Mouse (Mus musculus): ENCODE data around the gene Ggt5. TPM values are rescaled to one million over a fixed set of nuclear protein-coding genes. Genes with fewer than 3 reads are reported as not detected.

The Ggt5 gene
- total RNA-seq (2023): 27.9 and 34.1 TPM in 2 replicates

DNA sequence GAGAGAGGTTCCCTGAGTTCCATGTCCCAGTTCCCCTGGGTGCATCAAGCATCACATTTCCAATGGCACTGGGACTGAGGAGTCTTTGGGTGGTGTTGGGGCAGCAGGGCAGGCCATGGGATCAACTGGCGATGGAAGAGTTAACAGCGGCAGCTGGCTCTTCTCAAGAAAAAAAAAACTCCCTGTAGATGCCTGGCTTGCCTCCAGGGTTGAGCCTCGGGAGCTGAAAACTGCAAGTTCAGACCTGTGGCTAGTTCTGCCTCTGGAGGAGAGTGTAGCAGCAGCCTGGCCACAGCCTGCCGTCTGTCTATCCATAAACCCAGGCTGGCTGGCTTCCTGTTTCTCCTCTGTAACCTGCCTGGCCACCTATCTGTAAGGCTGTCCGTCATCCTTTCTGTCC is at the start of gene Ggt5:
Gene Ggt5, plus strand, starts transcription at position 212 of the 400 bp plus-strand sequence.

DNA sequence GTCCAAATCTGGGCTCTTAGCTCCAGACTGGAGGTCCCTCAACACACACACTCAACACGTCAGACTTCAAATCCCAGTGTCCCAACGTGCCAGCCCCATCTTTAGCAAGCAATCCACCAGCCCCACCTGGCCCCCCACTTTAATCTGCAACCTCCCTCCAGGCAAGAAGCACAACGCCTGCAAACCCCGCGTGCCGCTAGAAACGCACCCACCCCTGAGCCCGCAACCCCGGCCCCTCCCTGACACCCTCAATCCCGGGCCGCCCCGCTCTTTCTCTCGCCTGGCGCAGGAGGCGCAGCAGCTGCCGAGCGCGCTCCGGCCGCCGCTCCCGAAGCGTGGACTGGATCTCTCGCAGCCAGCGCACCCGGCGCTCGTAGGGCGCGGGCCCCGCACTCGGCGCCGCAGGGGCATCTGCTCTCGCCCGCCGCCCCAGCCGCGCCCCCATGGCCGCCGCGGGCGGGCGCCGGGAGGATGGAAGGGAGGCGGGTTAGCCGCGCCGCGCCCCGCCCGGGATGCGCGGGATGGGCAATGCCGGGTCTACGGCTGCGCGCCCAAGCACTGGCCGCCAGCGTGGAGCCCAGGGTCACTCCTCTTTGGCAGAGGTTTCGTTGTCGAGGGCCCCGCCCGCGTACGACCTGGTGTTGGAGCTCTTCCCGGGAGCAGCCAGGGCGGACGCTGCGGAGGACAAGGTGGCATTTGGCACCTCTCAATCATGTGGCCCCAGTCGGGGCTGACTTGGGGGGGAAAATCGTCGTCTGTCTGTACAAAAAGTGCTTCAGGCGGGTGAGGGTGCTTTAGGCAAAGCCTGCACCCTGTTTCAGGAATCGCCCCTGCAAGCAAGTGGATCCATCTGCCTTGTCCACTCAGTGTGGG is 29.2 kb upstream of the Ggt5 start, which contains the start of gene Lrrc75b:
Gene Lrrc75b, minus strand, starts transcription at position 655 of the 873 bp plus-strand sequence.

DNA sequence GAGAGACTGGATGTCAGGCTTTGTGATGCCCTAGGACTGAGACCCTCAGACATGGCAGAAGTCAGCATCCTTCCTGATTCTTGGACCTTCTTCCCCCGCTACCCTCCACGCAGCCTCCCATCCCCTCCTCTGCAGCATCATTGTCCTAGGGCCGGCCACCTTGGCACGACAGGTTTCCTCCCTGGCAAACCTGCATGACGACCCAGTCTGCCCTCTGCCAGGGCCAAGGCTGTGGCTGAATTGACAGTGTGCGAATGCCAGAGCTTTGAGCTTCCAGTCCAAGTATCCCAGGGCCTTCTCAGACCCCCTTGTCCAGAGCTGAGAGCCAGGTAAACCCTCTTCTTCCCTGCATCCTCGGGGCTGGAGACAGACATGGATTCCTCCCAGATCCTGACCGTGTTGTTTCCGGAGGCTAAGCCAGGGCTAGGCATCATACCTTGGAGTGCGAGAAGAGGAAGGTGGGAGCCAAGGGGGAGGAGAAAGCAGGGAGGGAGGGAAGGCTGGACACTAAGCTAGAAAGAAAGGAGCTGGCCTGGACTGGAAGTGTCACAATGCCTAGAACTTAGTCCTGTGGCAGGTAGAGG is 28.0 kb upstream of the Ggt5 start, which contains the start of gene Ggt1:
Gene Ggt1, plus strand, starts transcription at position 534 of the 584 bp plus-strand sequence.

DNA sequence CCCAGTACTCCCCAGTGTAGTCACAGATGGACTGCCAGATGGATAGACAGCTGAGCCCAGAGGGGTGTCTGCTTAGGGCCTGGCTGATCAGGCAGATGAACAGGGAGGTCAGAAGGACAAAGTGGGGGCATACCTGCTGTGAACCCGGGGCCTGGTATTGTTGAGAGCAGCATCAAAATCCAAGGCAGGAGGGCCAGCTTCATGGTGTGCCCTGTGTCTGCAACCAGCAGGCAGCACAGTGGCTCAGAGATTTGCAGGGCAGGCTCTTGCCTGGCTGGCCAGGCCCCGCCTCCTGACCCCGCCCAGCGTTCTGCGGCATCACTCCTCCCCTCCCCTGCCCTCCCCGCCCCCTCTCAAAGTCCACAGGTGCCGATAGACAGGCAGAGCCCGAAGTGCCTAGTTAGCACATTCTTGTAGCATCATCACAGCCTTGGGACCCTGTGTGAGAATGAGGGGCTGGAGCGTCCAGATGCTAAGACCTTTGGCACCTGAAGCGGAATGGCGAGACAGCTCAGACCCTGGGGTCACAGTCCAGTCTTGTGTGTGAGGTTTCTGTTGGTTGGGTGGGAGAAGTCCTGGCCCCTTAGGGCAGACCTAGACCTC is 54.7 kb downstream of the Ggt5 start, which contains the start of gene Susd2:
Gene Susd2, minus strand, starts transcription at position 268 of the 603 bp plus-strand sequence.

Other genes starting within 250 kb of the Ggt5 start
- gene Upb1, start 188.2 kb upstream of the Ggt5 start, total RNA-seq (2023): 0.63 and 1.2 TPM in 2 replicates
- 46.2 and 47.1 TPM in 2 replicates for gene Snrpd3, start 71.8 kb upstream of the Ggt5 start, total RNA-seq (2023)
- 56.3 and 61.9 TPM in 2 replicates for gene Gucd1, start 71.4 kb upstream of the Ggt5 start, total RNA-seq (2023)
- gene Lrrc75b, start 29.0 kb upstream of the Ggt5 start, total RNA-seq (2023): 4.6 and 4.7 TPM in 2 replicates
- gene Ggt1, start 27.7 kb upstream of the Ggt5 start, total RNA-seq (2023): 16.3 and 24.8 TPM in 2 replicates
- gene Susd2, start 54.7 kb downstream of the Ggt5 start, total RNA-seq (2023): 0.44 and 0.52 TPM in 2 replicates
- 43.4 and 62.8 TPM in 2 replicates for gene Cabin1, start 175.0 kb downstream of the Ggt5 start, total RNA-seq (2023)
- gene Ddt, start 184.1 kb downstream of the Ggt5 start, total RNA-seq (2023): 8.1 and 10.5 TPM in 2 replicates
- gene Gm20441, start 191.6 kb downstream of the Ggt5 start, total RNA-seq (2023): not detected in 2 replicates
- 2.7 and 3.1 TPM in 2 replicates for gene Gstt3, start 192.1 kb downstream of the Ggt5 start, total RNA-seq (2023)
- gene Gstt1, start 209.2 kb downstream of the Ggt5 start, total RNA-seq (2023): not detected in 2 replicates
- gene Gstt4, start 233.2 kb downstream of the Ggt5 start, total RNA-seq (2023): not detected in 2 replicates
- 3.7 and 5.0 TPM in 2 replicates for gene Gstt2, start 248.1 kb downstream of the Ggt5 start, total RNA-seq (2023)

Data from neutrophil, adult 65 days (primary cell).